Mouse (Mus musculus): ENCODE results near the gene Zfp143. TPM values are rescaled to one million over a fixed set of nuclear protein-coding genes. Genes with fewer than 3 reads are reported as not detected.
A peak's percentile ranks its signal among the peaks of the same experiment; 100 is the strongest.
"Not testable (repeated sequence)": the region's sequence is repeated elsewhere in the genome, so short reads cannot be mapped to it uniquely, and the experiment has no call there.

Gene Zfp143
- polyA plus RNA-seq, 1 experiment from 2014 or later: 26.0 TPM

- Histone ChIP-seq H3K27me3 (replicated peaks) (no peaks in the 10 kb centered on the region), H3K9ac (peak within 1 kb of the TSS; percentile 87), H3K4me3 (peak within 1 kb of the TSS; percentile 96), H3K4me2 (replicated peaks) (peak within 1 kb of the TSS; percentile 65), H3K4me1 (peaks cover 5% of the 10 kb centered on the region; the same call in 1 of the 2 replicates), H3K27ac (peak within 1 kb of the TSS; percentile 54), H3K36me3 (no peaks in the 10 kb centered on the region), H3K9me3 (no peaks in the 10 kb centered on the region)
- peak; percentile 98 for ATAC-seq (ENCODE audit: low FRiP score, low read depth)
- WGBS: under 1% methylated on average over 80 of the region's 81 CpGs
Measured at GRCm38 (mm10) chr7:110121516-110122288, 60.7 kb downstream of the Zfp143 start, which contains the start of gene Wee1. TSS of gene Wee1 (plus strand) at chr7:110122046.

- Histone ChIP-seq H3K9me3 (no peaks in the 10 kb centered on the region), H3K27ac (peak overlapping the region; percentile 54), H3K4me1 (peaks cover 5% of the 10 kb centered on the region; the same call in 1 of the 2 replicates), H3K36me3 (no peaks in the 10 kb centered on the region), H3K27me3 (replicated peaks) (no peaks in the 10 kb centered on the region), H3K9ac (peak overlapping the region; percentile 87), H3K4me2 (replicated peaks) (peak overlapping the region; percentile 65), H3K4me3 (peak overlapping the region; percentile 96)
- ATAC-seq (ENCODE audit: low FRiP score, low read depth): peak; percentile 41; the same call in 1 of the 2 replicates
- under 1% methylated on average over 27 of the region's 27 CpGs for WGBS
Measured at GRCm38 (mm10) chr7:110122289-110122564, 61.2 kb downstream of the Zfp143 start.

- Histone ChIP-seq H3K4me2 (replicated peaks) (peak overlapping the region; percentile 65), H3K36me3 (no peaks in the 10 kb centered on the region), H3K27ac (peak overlapping the region; percentile 54), H3K4me1 (peaks cover 5% of the 10 kb centered on the region; the same call in 1 of the 2 replicates), H3K4me3 (peak overlapping the region; percentile 96), H3K9me3 (no peaks in the 10 kb centered on the region), H3K9ac (peak overlapping the region; percentile 87), H3K27me3 (replicated peaks) (no peaks in the 10 kb centered on the region)
- peak; percentile 34 for ATAC-seq (ENCODE audit: low FRiP score, low read depth)
- under 1% methylated on average over 73 of the region's 74 CpGs for WGBS
Measured at GRCm38 (mm10) chr7:110122565-110123422, 61.8 kb downstream of the Zfp143 start.

- Histone ChIP-seq H3K4me3 (peak overlapping the region; percentile 96), H3K36me3 (peaks cover 6% of the 10 kb centered on the region; the same call in 1 of the 2 replicates), H3K27me3 (replicated peaks) (no peaks in the 10 kb centered on the region), H3K27ac (no peak overlapping the region), H3K4me2 (replicated peaks) (peak overlapping the region; percentile 65), H3K9me3 (no peaks in the 10 kb centered on the region), H3K4me1 (peaks cover 5% of the 10 kb centered on the region; the same call in 1 of the 2 replicates), H3K9ac (0 out of 2 replicates have a peak overlapping the region, but pooled peaks have one; percentile 87)
- no peak for ATAC-seq (ENCODE audit: low FRiP score, low read depth)
- 56% methylated on average over 12 of the region's 12 CpGs for WGBS
Measured at GRCm38 (mm10) chr7:110123844-110124555, 63.0 kb downstream of the Zfp143 start.

- Histone ChIP-seq H3K36me3 (peaks cover 40% of the 10 kb centered on the region), H3K4me3 (no peak overlapping the region), H3K27me3 (replicated peaks) (no peaks in the 10 kb centered on the region), H3K4me2 (replicated peaks) (no peak overlapping the region), H3K9ac (no peak overlapping the region), H3K4me1 (peaks cover 5% of the 10 kb centered on the region; the same call in 1 of the 2 replicates), H3K27ac (no peak overlapping the region), H3K9me3 (no peaks in the 10 kb centered on the region)
- no peak for ATAC-seq (ENCODE audit: low FRiP score, low read depth)
- WGBS: 89% methylated on average over 2 of the region's 2 CpGs
Measured at GRCm38 (mm10) chr7:110128566-110128965, 67.5 kb downstream of the Zfp143 start.

- H3K36me3 ChIP-seq: peaks cover 60% of the 10 kb centered on the region
- WGBS: 81% methylated on average over 2 of the region's 2 CpGs
- H3K9me3 ChIP-seq; H3K4me1 ChIP-seq; H3K4me3 ChIP-seq; H3K9ac ChIP-seq; H3K27me3 ChIP-seq (replicated peaks); ATAC-seq (ENCODE audit: low FRiP score, low read depth); H3K4me2 ChIP-seq (replicated peaks); H3K27ac ChIP-seq: not testable (repeated sequence)
Measured at GRCm38 (mm10) chr7:110132272-110132671, 71.3 kb downstream of the Zfp143 start.

- H3K4me1 ChIP-seq: no peaks in the 10 kb centered on the region
- no peak overlapping the region for H3K4me2 ChIP-seq (replicated peaks)
- no peaks in the 10 kb centered on the region for H3K27me3 ChIP-seq (replicated peaks)
- peaks cover 68% of the 10 kb centered on the region for H3K36me3 ChIP-seq
- WGBS: 98% methylated on average over 5 of the region's 5 CpGs
- H3K4me3 ChIP-seq: no peak overlapping the region
- no peak for ATAC-seq (ENCODE audit: low FRiP score, low read depth)
- no peak overlapping the region for H3K27ac ChIP-seq
- no peaks in the 10 kb centered on the region for H3K9me3 ChIP-seq
- H3K9ac ChIP-seq: no peak overlapping the region
Measured at GRCm38 (mm10) chr7:110133988-110134387, 73.0 kb downstream of the Zfp143 start.

GRCm38 (mm10) chr7:110138538-110138937 lies 77.5 kb downstream of the Zfp143 start:
- Histone ChIP-seq H3K4me3 (no peak overlapping the region), H3K27ac (no peak overlapping the region), H3K9me3 (no peaks in the 10 kb centered on the region), H3K9ac (no peak overlapping the region), H3K27me3 (replicated peaks) (no peaks in the 10 kb centered on the region), H3K4me2 (replicated peaks) (no peak overlapping the region), H3K36me3 (peaks cover 65% of the 10 kb centered on the region), H3K4me1 (no peaks in the 10 kb centered on the region)
- no peak for ATAC-seq (ENCODE audit: low FRiP score, low read depth)
- 83% methylated on average over 2 of the region's 2 CpGs for WGBS

- Histone ChIP-seq H3K27me3 (replicated peaks) (no peaks in the 10 kb centered on the region), H3K36me3 (peaks cover 31% of the 10 kb centered on the region), H3K4me2 (replicated peaks) (no peak overlapping the region), H3K27ac (no peak overlapping the region), H3K4me1 (no peaks in the 10 kb centered on the region), H3K9ac (no peak overlapping the region), H3K4me3 (no peak overlapping the region), H3K9me3 (no peaks in the 10 kb centered on the region)
- ATAC-seq (ENCODE audit: low FRiP score, low read depth): no peak
- 97% methylated on average over 1 of the region's 1 CpGs for WGBS
Measured at GRCm38 (mm10) chr7:110143863-110144262, 82.8 kb downstream of the Zfp143 start.

Data from neural tube, embryonic 12.5 days (tissue).